Mouse (Mus musculus) liver, postnatal 0 days (tissue): Measurements from ENCODE around the gene 4930519G04Rik. TPM values are rescaled to one million over a fixed set of nuclear protein-coding genes. Genes with fewer than 3 reads are reported as not detected.

Experiments
- ATAC-seq: fragments of 200-750 bp; cut with Nextera tagmentation; 2 replicates; pipeline ENCODE4 v1.8.0; 2017; ENCODE audit warnings: mild to moderate bottlenecking, moderate library complexity
- DNase-seq: peaks from one replicate; pipeline ENCODE4 v3.0.0-alpha.2; 2016
- H3K27ac ChIP-seq: fragments of 300-500 bp; sonication (generic); 2 replicates; pipeline ENCODE4 v1.5.1; 2014; ENCODE audit warnings: antibody characterized with exemption, moderate library complexity, mild to moderate bottlenecking, low read depth
- H3K27me3 ChIP-seq: fragments of 300-500 bp; sonication (generic); 2 replicates; pipeline ENCODE4 v1.6.1; 2014; ENCODE audit warnings: low read length, control low read depth, mixed read lengths; ENCODE audit not compliant: insufficient read depth
- H3K36me3 ChIP-seq: fragments of 300-500 bp; sonication (generic); replicated peaks from 2 replicates; pipeline ENCODE4 v1.6.1; 2014; ENCODE audit warnings: mild to moderate bottlenecking, control low read depth, low read length, moderate library complexity, mixed read lengths; ENCODE audit not compliant: insufficient read depth
- H3K4me1 ChIP-seq: fragments of 300-500 bp; sonication (generic); 2 replicates; pipeline ENCODE4 v1.6.1; 2014; ENCODE audit warnings: antibody characterized with exemption, mild to moderate bottlenecking, control low read depth; ENCODE audit not compliant: insufficient read depth
- H3K4me2 ChIP-seq: fragments of 300-500 bp; sonication (generic); 2 replicates; pipeline ENCODE4 v1.6.1; 2014; ENCODE audit warnings: low read depth, mild to moderate bottlenecking, low read length, moderate library complexity, mixed read lengths
- H3K4me3 ChIP-seq: fragments of 300-500 bp; sonication (generic); 2 replicates; pipeline ENCODE4 v1.5.1; 2014; ENCODE audit warnings: low read depth, low read length
- H3K9ac ChIP-seq: fragments of 300-500 bp; sonication (generic); replicated peaks from 2 replicates; pipeline ENCODE4 v1.6.1; 2014; ENCODE audit warnings: mild to moderate bottlenecking, moderate library complexity
- H3K9me3 ChIP-seq: fragments of 300-500 bp; sonication (generic); 2 replicates; pipeline ENCODE4 v1.6.1; 2016; ENCODE audit warnings: mild to moderate bottlenecking, control low read depth, low read length, mixed read lengths
- CTCF ChIP-seq: sonication (generic); IDR thresholded peaks from 2 replicates; pipeline ENCODE4 v1.5.1; 2016; ENCODE audit warnings: antibody characterized with exemption, low read depth
- EP300 ChIP-seq: IDR thresholded peaks from 2 replicates; pipeline ENCODE4 v1.6.1; 2016; ENCODE audit warnings: antibody characterized with exemption, low read depth, mild to moderate bottlenecking
- WGBS: fragments of 180-500 bp; shearing (Covaris S2); extraction: QIAGEN DNeasy Blood & Tissue Kit; methylation state at CpG from one replicate; pipeline ENCODE4 v1.1.7; 2014; ENCODE audit not compliant: insufficient replicate concordance; 5-methylcytosine and 5-hydroxymethylcytosine counted together
- polyA plus RNA-seq: library from polyadenylated mRNA; unstranded; fragments of >200 nt; fragmentation: Nextera tagmentation; extraction: Ambion mirVana; gene quantifications from 2 replicates; pipeline ENCODE4 v1.2.1, GENCODE M21; 2015

4930519G04Rik gene
- polyA plus RNA-seq, 1 experiment from 2014 or later, result not detected

DNA sequence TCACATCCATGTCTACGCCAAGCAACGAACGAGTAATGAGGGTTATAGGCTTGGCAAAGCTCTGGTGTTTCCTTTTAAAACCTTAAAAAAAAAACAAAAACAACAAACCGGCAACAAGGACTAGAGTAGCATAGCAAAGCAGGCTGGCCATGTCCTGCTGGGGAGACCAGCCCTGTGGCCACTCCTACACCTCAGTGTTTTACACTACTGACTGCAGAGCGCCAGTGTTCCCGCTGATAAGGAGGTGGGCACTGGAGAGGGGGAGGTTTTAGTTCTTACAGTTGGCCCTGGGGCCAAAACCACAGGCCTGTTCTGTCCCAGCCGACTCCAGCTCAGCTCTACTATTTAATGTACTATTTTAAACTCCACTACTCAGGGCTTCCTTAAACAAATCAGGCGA lies 46.0 kb upstream of the 4930519G04Rik start:
- no peak for DNase-seq
- 30% methylated on average over 8 of the region's 8 CpGs for WGBS
- Histone ChIP-seq H3K9ac (0 out of 2 replicates have a peak overlapping the region, but pooled peaks have one; percentile 22), H3K27me3 (no peaks in the 10 kb centered on the region), H3K36me3 (peaks cover 37% of the 10 kb centered on the region), H3K9me3 (no peaks in the 10 kb centered on the region), H3K4me2 (peak overlapping the region; percentile 41), H3K4me3 (no peak overlapping the region), H3K4me1 (peaks cover 19% of the 10 kb centered on the region), H3K27ac (peak overlapping the region; percentile 82; the same call in 1 of the 2 replicates)
- TF ChIP-seq EP300, result peak; percentile 55
- no peak for TF ChIP-seq CTCF
- peak; percentile 74 for ATAC-seq

GRCm38 (mm10) chr5:114807893-114808292 lies 45.6 kb upstream of the 4930519G04Rik start:
- Histone ChIP-seq H3K4me2 (no peak overlapping the region), H3K9ac (no peak overlapping the region), H3K36me3 (peaks cover 32% of the 10 kb centered on the region), H3K4me1 (peaks cover 22% of the 10 kb centered on the region), H3K4me3 (no peak overlapping the region), H3K27me3 (no peaks in the 10 kb centered on the region), H3K9me3 (no peaks in the 10 kb centered on the region), H3K27ac (peak overlapping the region; percentile 82; the same call in 1 of the 2 replicates)
- no peak for ATAC-seq
- no peak for DNase-seq
- TF ChIP-seq EP300, result no peak
- TF ChIP-seq CTCF, result no peak
- WGBS, result 55% methylated on average over 6 of the region's 6 CpGs

DNA sequence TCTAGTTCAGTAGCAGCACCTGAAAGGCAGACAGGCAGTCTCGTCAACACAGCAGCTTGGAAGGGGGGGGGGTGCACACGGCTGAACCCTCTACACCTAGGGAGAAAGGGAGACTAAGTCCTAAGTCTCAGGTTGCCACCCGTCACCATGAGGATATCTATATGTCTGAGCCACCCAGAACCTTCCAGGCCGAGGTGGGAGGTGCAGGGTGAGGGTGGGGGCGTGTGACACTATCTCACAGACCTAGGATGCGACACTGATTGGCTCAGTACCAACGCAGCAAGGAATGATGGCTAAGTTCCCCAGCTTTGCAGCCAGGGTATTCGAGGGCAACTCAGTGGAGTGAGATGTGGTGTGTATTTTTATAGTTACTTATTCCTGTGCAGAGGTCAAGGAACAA lies 45.1 kb upstream of the 4930519G04Rik start:
- Histone ChIP-seq H3K4me3 (no peak overlapping the region), H3K27me3 (no peaks in the 10 kb centered on the region), H3K27ac (0 out of 2 replicates have a peak overlapping the region, but pooled peaks have one; percentile 6), H3K9me3 (no peaks in the 10 kb centered on the region), H3K4me1 (peaks cover 22% of the 10 kb centered on the region), H3K4me2 (no peak overlapping the region), H3K9ac (no peak overlapping the region), H3K36me3 (peaks cover 28% of the 10 kb centered on the region)
- ATAC-seq, result no peak
- 55% methylated on average over 8 of the region's 8 CpGs for WGBS
- TF ChIP-seq EP300 (no peak), CTCF (no peak)
- no peak for DNase-seq

GRCm38 (mm10) chr5:114809181-114809756 lies 44.2 kb upstream of the 4930519G04Rik start:
- ATAC-seq, result no peak
- Histone ChIP-seq H3K4me1 (peaks cover 22% of the 10 kb centered on the region), H3K4me3 (no peak overlapping the region), H3K27ac (no peak overlapping the region), H3K27me3 (no peaks in the 10 kb centered on the region), H3K36me3 (peaks cover 19% of the 10 kb centered on the region), H3K9me3 (no peaks in the 10 kb centered on the region), H3K4me2 (no peak overlapping the region), H3K9ac (no peak overlapping the region)
- 75% methylated on average over 10 of the region's 10 CpGs for WGBS
- no peak for TF ChIP-seq CTCF
- TF ChIP-seq EP300, result no peak
- DNase-seq, result no peak

DNA sequence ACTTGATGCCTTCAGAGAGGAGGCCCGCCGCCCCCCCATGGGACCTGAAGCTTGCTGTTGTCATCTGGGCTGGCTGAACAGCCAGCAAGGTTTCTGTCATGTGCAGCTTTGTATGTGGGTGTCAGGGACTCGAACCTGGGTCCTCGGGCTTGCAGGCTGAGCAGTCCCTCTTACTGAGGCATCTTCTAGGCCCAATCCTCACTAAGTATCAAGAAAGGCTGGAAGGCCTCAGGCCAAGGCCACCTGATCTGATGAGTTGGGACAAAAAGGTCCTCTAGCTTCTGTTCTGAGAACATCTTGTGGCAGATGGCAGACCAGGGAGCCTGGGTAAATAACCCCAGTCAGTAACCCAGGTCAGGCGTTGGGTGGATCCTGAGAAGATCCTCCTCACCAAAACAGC lies 43.6 kb upstream of the 4930519G04Rik start:
- peaks cover 13% of the 10 kb centered on the region; the same call in 1 of the 2 replicates for H3K36me3 ChIP-seq
- no peak overlapping the region for H3K9ac ChIP-seq
- no peaks in the 10 kb centered on the region for H3K27me3 ChIP-seq
- WGBS, result 77% methylated on average over 5 of the region's 5 CpGs
- TF ChIP-seq EP300, result no peak
- no peak for TF ChIP-seq CTCF
- no peak overlapping the region for H3K4me2 ChIP-seq
- H3K4me3 ChIP-seq, result no peak overlapping the region
- no peaks in the 10 kb centered on the region for H3K9me3 ChIP-seq
- peak; percentile 16 for DNase-seq
- ATAC-seq, result no peak
- H3K4me1 ChIP-seq, result peaks cover 22% of the 10 kb centered on the region
- H3K27ac ChIP-seq, result no peak overlapping the region

- DNase-seq, result peak; percentile 89
- Histone ChIP-seq H3K27ac (peak overlapping the region; percentile 68), H3K36me3 (no peaks in the 10 kb centered on the region; the same call in 1 of the 2 replicates), H3K4me1 (0 out of 2 replicates have a peak, but pooled peaks cover 6% of the 10 kb centered on the region), H3K9me3 (no peaks in the 10 kb centered on the region), H3K4me3 (peak overlapping the region; percentile 77), H3K27me3 (no peaks in the 10 kb centered on the region), H3K4me2 (peak overlapping the region; percentile 84), H3K9ac (peak overlapping the region; percentile 81)
- ATAC-seq, result peak; percentile 91
- no peak for TF ChIP-seq CTCF
- no peak for TF ChIP-seq EP300
- WGBS, result under 1% methylated on average over 50 of the region's 50 CpGs
Measured at GRCm38 (mm10) chr5:114813525-114814181, 39.8 kb upstream of the 4930519G04Rik start.
